Mouse (Mus musculus): ENCODE data around the gene Gbp3.

DNA sequence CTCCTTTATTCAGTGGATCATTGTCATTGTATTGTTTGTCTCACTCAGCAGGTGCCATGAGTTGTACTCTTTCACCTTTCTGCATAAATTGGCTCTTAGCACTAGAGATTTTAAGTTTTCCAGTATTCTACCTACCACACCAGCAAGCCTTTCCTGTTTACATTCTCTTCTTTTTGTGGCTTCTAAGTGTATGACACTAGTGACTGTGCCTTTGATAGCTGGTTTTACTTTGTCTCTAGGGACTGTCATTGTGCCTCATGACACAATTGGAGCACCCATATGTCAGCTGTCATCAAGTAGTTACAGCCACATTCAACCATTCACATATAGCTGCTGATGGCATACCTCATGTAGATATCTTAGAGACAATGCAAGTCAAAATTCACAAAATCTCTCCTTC lies 41.8 kb downstream of the Gbp3 start:
- TF ChIP-seq TAL1 (IDR thresholded peaks at IDR 0.05; ENCODE audit: low read length): no peak
- no peak for TF ChIP-seq GATA1 (IDR thresholded peaks at IDR 0.05; ENCODE audit: low read length)
